Mouse (Mus musculus) heart, embryonic 14.5 days (tissue): ENCODE measurements around the gene Rock2. TPM values are rescaled to one million over a fixed set of nuclear protein-coding genes. Genes with fewer than 3 reads are reported as not detected.

Experiments used
- ATAC-seq: fragments of 200-750 bp; cut with Nextera tagmentation; 2 replicates; pipeline ENCODE4 v1.8.0; 2017; ENCODE audit warnings: low read depth, moderate TSS enrichment; ENCODE audit not compliant: insufficient number of reproducible peaks, insufficient read depth, low FRiP score
- H3K27ac ChIP-seq, 2 experiments: fragments of 200-500 bp in 1 of 2; fragments of 300-500 bp in 1 of 2; sonication (generic) in 1 of 2; replicated peaks in 1 of 2; 2 replicates each; pipeline ENCODE4 v1.5.1; 2012 to 2014; ENCODE audit warnings: low read depth in 2 of 2, low read length in 2 of 2, control low read depth in 1 of 2, mild to moderate bottlenecking in 1 of 2, mixed read lengths in 1 of 2; ENCODE audit not compliant: control insufficient read depth in 1 of 2, insufficient read depth in 1 of 2
- H3K27me3 ChIP-seq: fragments of 300-500 bp; sonication (generic); 2 replicates; pipeline ENCODE4 v1.6.1; 2014; ENCODE audit warnings: mild to moderate bottlenecking, low read length, control low read depth; ENCODE audit not compliant: control insufficient read depth, insufficient read depth
- H3K36me3 ChIP-seq: fragments of 300-500 bp; sonication (generic); 2 replicates; pipeline ENCODE4 v1.6.1; 2014; ENCODE audit warnings: mild to moderate bottlenecking, control low read depth, low read length, mixed read lengths; ENCODE audit not compliant: control insufficient read depth, insufficient read depth
- H3K4me1 ChIP-seq, 2 experiments: fragments of 200-500 bp in 1 of 2; fragments of 300-500 bp in 1 of 2; sonication (generic) in 1 of 2; 2 replicates each; pipeline ENCODE4 v1.6.1; 2012 to 2014; ENCODE audit warnings: low read length in 2 of 2, control low read depth in 1 of 2, mixed read lengths in 1 of 2; ENCODE audit not compliant: control insufficient read depth in 2 of 2, insufficient read depth in 2 of 2
- H3K4me2 ChIP-seq: fragments of 300-500 bp; sonication (generic); 2 replicates; pipeline ENCODE4 v1.6.1; 2014; ENCODE audit warnings: mild to moderate bottlenecking, low read length
- H3K4me3 ChIP-seq, 2 experiments: fragments of 200-500 bp in 1 of 2; fragments of 300-500 bp in 1 of 2; sonication (generic) in 1 of 2; 2 replicates each; pipeline ENCODE4 v1.5.1; 2012 to 2014; ENCODE audit warnings: low read length in 2 of 2, mild to moderate bottlenecking in 2 of 2, control low read depth in 1 of 2, low read depth in 1 of 2, moderate library complexity in 1 of 2; ENCODE audit not compliant: control insufficient read depth in 1 of 2, insufficient read depth in 1 of 2
- H3K9ac ChIP-seq: fragments of 300-500 bp; sonication (generic); 2 replicates; pipeline ENCODE4 v1.6.1; 2014; ENCODE audit warnings: mild to moderate bottlenecking, low read length
- H3K9me3 ChIP-seq: fragments of 300-500 bp; sonication (generic); 2 replicates; pipeline ENCODE4 v1.6.1; 2016; ENCODE audit warnings: low read length, control low read depth; ENCODE audit not compliant: control insufficient read depth
- WGBS: fragments of 180-500 bp; shearing (Covaris S2); extraction: QIAGEN DNeasy Blood & Tissue Kit; methylation state at CpG from one replicate; pipeline ENCODE4 v1.1.7; 2014; 5-methylcytosine and 5-hydroxymethylcytosine counted together
- polyA plus RNA-seq: library from polyadenylated mRNA; unstranded; fragments of >200 nt; fragmentation: Nextera tagmentation; extraction: Ambion mirVana; gene quantifications from 2 replicates; pipeline ENCODE4 v1.2.1, GENCODE M21; 2014

Gene Rock2
- polyA plus RNA-seq, 1 experiment from 2014 or later, result 24.8 TPM

- no peak overlapping the region for H3K4me2 ChIP-seq
- ATAC-seq, result no peak
- H3K36me3 ChIP-seq, result peaks cover 35% of the 10 kb centered on the region
- no peaks in the 10 kb centered on the region for H3K4me1 ChIP-seq
- 70% methylated on average over 1 of the region's 1 CpGs for WGBS
- H3K27me3 ChIP-seq, result no peaks in the 10 kb centered on the region
- no peaks in the 10 kb centered on the region for H3K9me3 ChIP-seq
- no peak overlapping the region for H3K9ac ChIP-seq
- H3K27ac ChIP-seq, result no peak overlapping the region
- no peak overlapping the region for H3K4me3 ChIP-seq
These were observed 39.7 kb downstream of the Rock2 start for GRCm38 (mm10) chr12:16934423-16934822.

- Histone ChIP-seq H3K4me3 (no peak overlapping the region), H3K9ac (no peak overlapping the region), H3K27me3 (no peaks in the 10 kb centered on the region), H3K36me3 (peaks cover 59% of the 10 kb centered on the region), H3K4me1 (no peaks in the 10 kb centered on the region), H3K9me3 (no peaks in the 10 kb centered on the region), H3K27ac (no peak overlapping the region), H3K4me2 (no peak overlapping the region)
- no peak for ATAC-seq
- 74% methylated on average over 3 of the region's 3 CpGs for WGBS
These were observed 47.3 kb downstream of the Rock2 start for GRCm38 (mm10) chr12:16941976-16942375.

GRCm38 (mm10) chr12:16948239-16948638 is 53.5 kb downstream of the Rock2 start:
- Histone ChIP-seq H3K9ac (no peak overlapping the region), H3K4me2 (no peak overlapping the region), H3K4me1 (no peaks in the 10 kb centered on the region), H3K9me3 (no peaks in the 10 kb centered on the region), H3K27ac (no peak overlapping the region), H3K27me3 (no peaks in the 10 kb centered on the region), H3K4me3 (no peak overlapping the region), H3K36me3 (peaks cover 72% of the 10 kb centered on the region)
- no peak for ATAC-seq
- 86% methylated on average over 6 of the region's 6 CpGs for WGBS

GRCm38 (mm10) chr12:16958851-16959250 is 64.2 kb downstream of the Rock2 start:
- Histone ChIP-seq H3K9me3 (no peaks in the 10 kb centered on the region), H3K36me3 (peaks cover 80% of the 10 kb centered on the region), H3K27me3 (no peaks in the 10 kb centered on the region), H3K27ac (no peak overlapping the region), H3K4me3 (no peak overlapping the region), H3K4me1 (no peaks in the 10 kb centered on the region), H3K9ac (no peak overlapping the region), H3K4me2 (no peak overlapping the region)
- WGBS, result 77% methylated on average over 1 of the region's 1 CpGs
- no peak for ATAC-seq

GRCm38 (mm10) chr12:16963354-16963753 is 68.7 kb downstream of the Rock2 start:
- no peak for ATAC-seq
- Histone ChIP-seq H3K36me3 (peaks cover 84% of the 10 kb centered on the region), H3K4me2 (no peak overlapping the region), H3K4me1 (no peaks in the 10 kb centered on the region), H3K4me3 (no peak overlapping the region), H3K9ac (no peak overlapping the region), H3K27ac (no peak overlapping the region), H3K27me3 (no peaks in the 10 kb centered on the region), H3K9me3 (no peaks in the 10 kb centered on the region)
- WGBS, result 89% methylated on average over 2 of the region's 2 CpGs

GRCm38 (mm10) chr12:16966811-16967210 is 72.1 kb downstream of the Rock2 start:
- 94% methylated on average over 2 of the region's 2 CpGs for WGBS
- Histone ChIP-seq H3K4me1 (no peaks in the 10 kb centered on the region), H3K9me3 (no peaks in the 10 kb centered on the region), H3K36me3 (peaks cover 87% of the 10 kb centered on the region), H3K9ac (no peak overlapping the region), H3K4me3 (no peak overlapping the region), H3K4me2 (no peak overlapping the region), H3K27ac (no peak overlapping the region), H3K27me3 (no peaks in the 10 kb centered on the region)
- ATAC-seq, result no peak

- H3K9ac ChIP-seq, result no peak overlapping the region
- H3K4me1 ChIP-seq, result no peaks in the 10 kb centered on the region
- H3K4me3 ChIP-seq, result no peak overlapping the region
- no peak for ATAC-seq
- no peaks in the 10 kb centered on the region for H3K9me3 ChIP-seq
- H3K36me3 ChIP-seq, result peaks cover 95% of the 10 kb centered on the region
- H3K27ac ChIP-seq, result no peak overlapping the region
- no peak overlapping the region for H3K4me2 ChIP-seq
- no peaks in the 10 kb centered on the region for H3K27me3 ChIP-seq
These were observed 82.4 kb downstream of the Rock2 start for GRCm38 (mm10) chr12:16977120-16977519.

GRCm38 (mm10) chr12:16985778-16986177 is 91.1 kb downstream of the Rock2 start:
- H3K9ac ChIP-seq, result no peak overlapping the region
- ATAC-seq, result no peak
- no peaks in the 10 kb centered on the region for H3K27me3 ChIP-seq
- H3K27ac ChIP-seq, result no peak overlapping the region
- H3K4me1 ChIP-seq, result no peaks in the 10 kb centered on the region
- peaks cover 72% of the 10 kb centered on the region for H3K36me3 ChIP-seq
- 91% methylated on average over 1 of the region's 1 CpGs for WGBS
- H3K4me2 ChIP-seq, result no peak overlapping the region
- H3K4me3 ChIP-seq, result no peak overlapping the region
- no peaks in the 10 kb centered on the region for H3K9me3 ChIP-seq
